Mouse (Mus musculus): ENCODE results near the gene Rdh11. TPM values are rescaled to one million over a fixed set of nuclear protein-coding genes. Genes with fewer than 3 reads are reported as not detected.

Gene Rdh11
- 37.4 and 39.0 TPM in 2 replicates for polyA plus RNA-seq (2015; fragmentation: Nextera tagmentation; extraction: Ambion mirVana)

GRCm38 (mm10) chr12:79192193-79192592, at the start of gene Rdh11:
Rdh11 (minus strand) TSS chr12:79192293.
- Histone ChIP-seq H3K27me3 (replicated peaks; ENCODE audit: control insufficient read depth, insufficient read depth, low read length) (no peaks in the 10 kb centered on the region), H3K9ac (ENCODE audit: low read depth, low read length) (peak within 1 kb of the TSS; percentile 74), H3K4me1 (ENCODE audit: control insufficient read depth, insufficient read depth, low read length) (0 out of 2 replicates have a peak, but pooled peaks cover 4% of the 10 kb centered on the region), H3K4me3 (ENCODE audit: low read length) (peak within 1 kb of the TSS; percentile 69), H3K9me3 (ENCODE audit: control insufficient read depth, low read length) (no peaks in the 10 kb centered on the region), H3K4me2 (ENCODE audit: low read depth, low read length) (peak within 1 kb of the TSS; percentile 82), H3K36me3 (ENCODE audit: control insufficient read depth, insufficient read depth, low read length) (peaks cover 3% of the 10 kb centered on the region), H3K27ac (ENCODE audit: low read length) (peak within 1 kb of the TSS; percentile 48)
- WGBS: 59% methylated on average over 6 of the region's 6 CpGs
- no peak for ATAC-seq

DNA sequence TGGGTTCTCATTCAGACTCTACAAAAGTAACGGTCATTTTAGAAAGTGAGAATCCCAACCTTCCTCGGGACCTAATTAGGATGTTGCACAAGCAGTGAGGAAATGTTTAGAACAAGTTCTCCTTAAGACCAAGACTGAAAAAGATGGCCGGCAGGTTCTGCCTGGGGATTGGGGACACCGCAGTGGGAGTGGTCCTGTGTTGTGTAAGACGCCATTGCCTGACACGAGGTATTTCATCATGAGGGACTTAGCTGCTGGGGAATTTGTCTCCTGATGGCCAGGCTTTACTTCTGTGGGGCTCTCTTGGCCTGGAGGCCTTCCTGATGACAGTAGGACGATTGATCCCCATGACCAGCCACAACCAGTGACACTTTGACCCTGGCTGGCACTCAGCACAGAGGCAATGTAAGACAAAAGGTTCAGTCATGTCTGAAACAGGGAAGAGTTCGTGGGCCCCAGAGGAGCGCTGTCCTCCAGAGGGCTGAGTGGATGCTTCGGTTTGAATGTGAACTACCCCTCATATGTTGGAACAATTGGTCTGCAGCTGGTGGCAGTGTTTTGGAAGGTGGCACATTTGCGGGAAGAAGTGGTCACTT, 43.5 kb upstream of the Rdh11 start:
- Histone ChIP-seq H3K9me3 (ENCODE audit: control insufficient read depth, low read length) (no peaks in the 10 kb centered on the region), H3K27me3 (replicated peaks; ENCODE audit: control insufficient read depth, insufficient read depth, low read length) (no peaks in the 10 kb centered on the region), H3K4me3 (ENCODE audit: low read length) (no peak overlapping the region), H3K36me3 (ENCODE audit: control insufficient read depth, insufficient read depth, low read length) (peaks cover 14% of the 10 kb centered on the region), H3K4me1 (ENCODE audit: control insufficient read depth, insufficient read depth, low read length) (no peaks in the 10 kb centered on the region), H3K9ac (ENCODE audit: low read depth, low read length) (no peak overlapping the region), H3K4me2 (ENCODE audit: low read depth, low read length) (no peak overlapping the region), H3K27ac (ENCODE audit: low read length) (no peak overlapping the region)
- WGBS: 79% methylated on average over 11 of the region's 11 CpGs
- ATAC-seq: no peak

GRCm38 (mm10) chr12:79217511-79217910, 25.4 kb upstream of the Rdh11 start:
- 50% methylated on average over 5 of the region's 5 CpGs for WGBS
- Histone ChIP-seq H3K4me3 (ENCODE audit: low read length) (no peak overlapping the region), H3K4me1 (ENCODE audit: control insufficient read depth, insufficient read depth, low read length) (0 out of 2 replicates have a peak, but pooled peaks cover 4% of the 10 kb centered on the region), H3K36me3 (ENCODE audit: control insufficient read depth, insufficient read depth, low read length) (no peaks in the 10 kb centered on the region), H3K9me3 (ENCODE audit: control insufficient read depth, low read length) (no peaks in the 10 kb centered on the region), H3K4me2 (ENCODE audit: low read depth, low read length) (no peak overlapping the region), H3K27ac (ENCODE audit: low read length) (no peak overlapping the region), H3K27me3 (replicated peaks; ENCODE audit: control insufficient read depth, insufficient read depth, low read length) (no peaks in the 10 kb centered on the region), H3K9ac (ENCODE audit: low read depth, low read length) (no peak overlapping the region)
- ATAC-seq: no peak

DNA sequence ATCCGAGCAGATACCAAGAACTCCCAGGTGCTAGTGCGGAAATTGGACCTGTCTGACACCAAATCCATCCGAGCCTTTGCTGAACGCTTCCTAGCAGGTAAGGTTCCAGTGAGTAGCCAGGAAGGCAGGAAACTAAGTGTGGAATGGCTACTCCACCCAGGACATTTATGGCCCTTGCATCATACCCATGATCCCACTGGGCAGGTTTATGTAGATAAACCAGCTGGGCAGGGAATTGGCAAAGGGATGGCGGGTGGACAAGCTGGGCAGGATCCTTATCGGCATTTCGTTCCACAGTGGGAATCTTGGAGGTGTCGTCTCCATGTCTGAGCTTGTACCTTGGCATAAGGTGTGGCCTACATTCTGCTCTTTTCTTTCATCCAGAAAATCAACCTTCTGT, 19.4 kb upstream of the Rdh11 start:
- H3K9me3 ChIP-seq (ENCODE audit: control insufficient read depth, low read length): no peaks in the 10 kb centered on the region
- no peak overlapping the region for H3K9ac ChIP-seq (ENCODE audit: low read depth, low read length)
- H3K4me2 ChIP-seq (ENCODE audit: low read depth, low read length): no peak overlapping the region
- no peak overlapping the region for H3K4me3 ChIP-seq (ENCODE audit: low read length)
- ATAC-seq: peak; percentile 55
- H3K27me3 ChIP-seq (replicated peaks; ENCODE audit: control insufficient read depth, insufficient read depth, low read length): no peaks in the 10 kb centered on the region
- H3K27ac ChIP-seq (ENCODE audit: low read length): no peak overlapping the region
- H3K36me3 ChIP-seq (ENCODE audit: control insufficient read depth, insufficient read depth, low read length): no peaks in the 10 kb centered on the region
- H3K4me1 ChIP-seq (ENCODE audit: control insufficient read depth, insufficient read depth, low read length): 0 out of 2 replicates have a peak, but pooled peaks cover 8% of the 10 kb centered on the region
- 77% methylated on average over 8 of the region's 8 CpGs for WGBS

DNA sequence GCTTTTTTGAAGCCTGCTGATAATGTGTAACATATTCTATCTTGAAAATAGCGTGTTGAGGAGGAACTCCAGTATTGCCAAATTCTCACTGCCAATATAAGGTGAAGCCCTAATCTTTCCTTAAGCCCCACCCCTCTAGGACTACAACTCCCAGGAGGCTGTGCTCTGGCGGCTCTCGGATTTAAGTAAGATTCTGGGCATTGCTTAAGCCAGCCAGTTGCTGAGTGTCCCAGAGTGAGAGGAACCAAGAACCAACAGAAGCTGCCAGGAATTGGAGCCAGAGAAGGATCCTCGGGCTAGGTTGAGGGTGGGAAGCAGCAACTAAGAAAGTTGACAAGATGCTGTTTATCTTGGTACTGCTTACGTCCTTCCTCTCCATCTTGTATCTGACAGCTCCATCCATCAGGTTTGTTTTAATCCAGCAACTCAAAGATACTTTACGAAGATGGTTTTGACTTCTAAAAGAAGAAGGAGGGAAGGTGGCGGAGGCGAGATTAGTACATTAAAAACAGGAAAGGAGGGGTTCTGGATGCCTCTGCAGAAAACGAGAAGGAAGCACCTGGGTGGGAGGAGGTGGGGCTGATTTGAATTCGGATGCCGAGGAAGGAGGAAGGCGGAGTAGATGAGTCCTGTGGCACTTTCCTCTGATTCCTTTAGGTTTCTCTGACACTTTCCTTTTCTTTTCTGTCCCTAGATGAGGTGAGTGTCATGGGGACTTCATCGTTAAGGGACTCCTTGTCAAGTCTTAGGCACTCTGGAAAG, 16.8 kb upstream of the Rdh11 start, which contains the start of gene Rdh12:
Gene Rdh12, plus strand, starts transcription at position 212 of the 762 bp plus-strand sequence.
- no peaks in the 10 kb centered on the region for H3K27me3 ChIP-seq (replicated peaks; ENCODE audit: control insufficient read depth, insufficient read depth, low read length)
- H3K36me3 ChIP-seq (ENCODE audit: control insufficient read depth, insufficient read depth, low read length): no peaks in the 10 kb centered on the region
- peak within 1 kb of the TSS; percentile 38; the same call in 1 of the 2 replicates for H3K9ac ChIP-seq (ENCODE audit: low read depth, low read length)
- peak within 1 kb of the TSS; percentile 61 for H3K4me2 ChIP-seq (ENCODE audit: low read depth, low read length)
- no peaks in the 10 kb centered on the region for H3K9me3 ChIP-seq (ENCODE audit: control insufficient read depth, low read length)
- 4% methylated on average over 13 of the region's 13 CpGs for WGBS
- H3K4me3 ChIP-seq (ENCODE audit: low read length): peak within 1 kb of the TSS; percentile 46
- no peak within 1 kb of the TSS for H3K27ac ChIP-seq (ENCODE audit: low read length)
- 0 out of 2 replicates have a peak, but pooled peaks cover 8% of the 10 kb centered on the region for H3K4me1 ChIP-seq (ENCODE audit: control insufficient read depth, insufficient read depth, low read length)
- ATAC-seq: no peak

DNA sequence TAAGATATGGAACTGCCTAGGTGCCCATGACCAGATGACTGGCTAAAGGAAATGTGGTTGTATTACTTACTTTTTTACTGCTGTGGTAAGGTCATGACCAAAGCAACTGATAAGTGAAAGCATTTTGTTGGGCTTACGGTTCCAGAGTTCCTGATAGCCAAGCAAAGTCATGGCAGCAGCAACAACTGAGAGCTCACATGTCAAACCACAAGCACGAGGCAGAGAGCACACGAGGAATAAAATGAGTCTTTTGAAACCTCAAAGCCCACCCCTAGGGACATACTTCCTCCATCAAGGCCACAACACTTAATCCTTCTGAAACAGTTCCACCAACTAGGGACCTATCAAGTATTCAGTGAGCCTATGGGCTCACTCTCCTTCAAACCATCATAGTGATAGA, 9.8 kb upstream of the Rdh11 start:
- Histone ChIP-seq H3K36me3 (ENCODE audit: control insufficient read depth, insufficient read depth, low read length) (no peaks in the 10 kb centered on the region), H3K27ac (ENCODE audit: low read length) (no peak overlapping the region), H3K4me2 (ENCODE audit: low read depth, low read length) (no peak overlapping the region), H3K9ac (ENCODE audit: low read depth, low read length) (no peak overlapping the region), H3K9me3 (ENCODE audit: control insufficient read depth, low read length) (no peaks in the 10 kb centered on the region), H3K4me3 (ENCODE audit: low read length) (no peak overlapping the region), H3K27me3 (replicated peaks; ENCODE audit: control insufficient read depth, insufficient read depth, low read length) (no peaks in the 10 kb centered on the region), H3K4me1 (ENCODE audit: control insufficient read depth, insufficient read depth, low read length) (no peaks in the 10 kb centered on the region)
- WGBS: 74% methylated on average over 3 of the region's 3 CpGs
- ATAC-seq: no peak

DNA sequence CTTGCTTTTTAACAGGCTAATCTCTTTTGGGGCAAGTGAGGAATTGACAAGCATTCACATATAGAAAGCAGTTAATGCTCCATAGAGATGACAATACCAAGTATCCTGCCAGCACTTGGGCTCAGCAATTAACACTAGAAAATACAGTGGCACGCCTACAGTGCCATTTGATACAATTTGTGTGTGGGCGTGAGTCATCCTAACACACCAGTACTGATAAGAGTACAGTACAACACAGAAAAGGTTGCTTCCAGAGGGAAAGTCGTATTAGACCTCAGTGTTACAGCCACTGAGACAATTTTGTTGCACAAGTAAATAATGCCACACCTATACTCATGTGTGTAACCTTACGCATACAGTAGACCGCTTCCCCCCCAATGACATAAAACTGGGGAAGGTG, 5.0 kb upstream of the Rdh11 start:
- Histone ChIP-seq H3K4me3 (ENCODE audit: low read length) (no peak overlapping the region), H3K4me2 (ENCODE audit: low read depth, low read length) (no peak overlapping the region), H3K27me3 (replicated peaks; ENCODE audit: control insufficient read depth, insufficient read depth, low read length) (no peaks in the 10 kb centered on the region), H3K9me3 (ENCODE audit: control insufficient read depth, low read length) (no peaks in the 10 kb centered on the region), H3K4me1 (ENCODE audit: control insufficient read depth, insufficient read depth, low read length) (no peaks in the 10 kb centered on the region), H3K27ac (ENCODE audit: low read length) (no peak overlapping the region), H3K9ac (ENCODE audit: low read depth, low read length) (no peak overlapping the region), H3K36me3 (ENCODE audit: control insufficient read depth, insufficient read depth, low read length) (no peaks in the 10 kb centered on the region)
- no peak for ATAC-seq
- WGBS: 75% methylated on average over 5 of the region's 5 CpGs

- Histone ChIP-seq H3K9ac (ENCODE audit: low read depth, low read length) (no peak overlapping the region), H3K36me3 (ENCODE audit: control insufficient read depth, insufficient read depth, low read length) (no peaks in the 10 kb centered on the region), H3K27ac (ENCODE audit: low read length) (no peak overlapping the region), H3K9me3 (ENCODE audit: control insufficient read depth, low read length) (no peaks in the 10 kb centered on the region), H3K4me1 (ENCODE audit: control insufficient read depth, insufficient read depth, low read length) (0 out of 2 replicates have a peak, but pooled peaks cover 4% of the 10 kb centered on the region), H3K4me3 (ENCODE audit: low read length) (no peak overlapping the region), H3K4me2 (ENCODE audit: low read depth, low read length) (no peak overlapping the region), H3K27me3 (replicated peaks; ENCODE audit: control insufficient read depth, insufficient read depth, low read length) (no peaks in the 10 kb centered on the region)
- WGBS: 4% methylated on average over 3 of the region's 3 CpGs
- ATAC-seq: no peak
Measured at GRCm38 (mm10) chr12:79193441-79193840, 1.3 kb upstream of the Rdh11 start.

DNA sequence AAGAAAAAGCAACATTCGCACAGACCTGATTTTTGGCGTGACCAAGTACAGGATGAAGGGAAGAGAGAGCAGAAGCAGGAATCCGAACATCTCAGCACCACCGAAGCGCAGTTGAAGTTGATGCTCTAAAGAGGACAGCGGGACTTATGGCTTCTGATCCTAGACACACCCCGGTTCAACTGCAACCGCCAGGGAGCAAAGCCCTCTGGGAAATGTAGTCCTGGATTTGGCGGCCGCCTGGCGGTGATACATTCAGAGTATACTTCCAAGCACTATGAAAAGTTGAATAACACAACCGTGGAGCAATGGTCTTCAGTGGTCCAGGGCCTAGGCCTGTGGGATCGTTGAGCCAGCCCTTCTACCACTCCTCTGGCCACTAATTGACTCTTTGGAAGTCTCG, 392 bp downstream of the Rdh11 start:
- H3K4me2 ChIP-seq (ENCODE audit: low read depth, low read length): peak overlapping the region; percentile 82
- H3K9me3 ChIP-seq (ENCODE audit: control insufficient read depth, low read length): no peaks in the 10 kb centered on the region
- 6% methylated on average over 14 of the region's 14 CpGs for WGBS
- peak overlapping the region; percentile 69 for H3K4me3 ChIP-seq (ENCODE audit: low read length)
- ATAC-seq: peak; percentile 84
- H3K4me1 ChIP-seq (ENCODE audit: control insufficient read depth, insufficient read depth, low read length): 0 out of 2 replicates have a peak, but pooled peaks cover 4% of the 10 kb centered on the region
- H3K27ac ChIP-seq (ENCODE audit: low read length): peak overlapping the region; percentile 48
- H3K36me3 ChIP-seq (ENCODE audit: control insufficient read depth, insufficient read depth, low read length): peaks cover 3% of the 10 kb centered on the region
- peak overlapping the region; percentile 74 for H3K9ac ChIP-seq (ENCODE audit: low read depth, low read length)
- no peaks in the 10 kb centered on the region for H3K27me3 ChIP-seq (replicated peaks; ENCODE audit: control insufficient read depth, insufficient read depth, low read length)

All from intestine, embryonic 16.5 days (tissue).